Mouse (Mus musculus) lung, postnatal 36 days (tissue): Measurements from ENCODE around the gene Wif1.
A peak's percentile ranks its signal among the peaks of the same experiment; 100 is the strongest.

Experiments used
- DNase-seq: peaks from one replicate; pipeline ENCODE4 v3.0.0; 2022; ENCODE audit warnings: mixed read lengths

The Wif1 gene

GRCm38 (mm10) chr10:121033826-121034568 is at the start of gene Wif1:
TSS of gene Wif1 (plus strand) at chr10:121033960.
- peak; percentile 77 for DNase-seq

GRCm38 (mm10) chr10:121002135-121002534 is 31.6 kb upstream of the Wif1 start:
- no peak for DNase-seq

- DNase-seq = no peak
These were observed 22.3 kb upstream of the Wif1 start for GRCm38 (mm10) chr10:121011496-121011895.

GRCm38 (mm10) chr10:121016291-121016690 is 17.5 kb upstream of the Wif1 start:
- no peak for DNase-seq

GRCm38 (mm10) chr10:121016711-121017503 is 16.9 kb upstream of the Wif1 start:
- DNase-seq = no peak

DNA sequence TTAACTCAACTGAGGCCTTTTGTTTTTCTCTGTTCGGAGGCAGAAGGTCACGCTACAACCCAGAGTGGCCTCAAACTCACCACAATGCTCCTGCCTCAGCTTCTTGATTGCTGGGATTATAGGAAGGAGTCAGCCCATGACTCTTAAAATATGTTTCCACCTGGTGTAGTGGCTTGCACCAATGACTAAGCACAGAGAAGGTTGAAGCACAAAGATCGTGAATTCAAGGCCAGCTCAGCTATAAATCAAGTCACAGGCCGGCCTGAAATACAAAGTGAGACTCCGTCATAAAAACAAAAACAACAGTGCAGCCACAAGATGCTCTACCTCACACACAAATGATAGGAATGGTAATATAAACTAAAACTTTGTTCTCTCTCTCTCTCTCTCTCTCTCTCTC is 10.8 kb upstream of the Wif1 start:
- DNase-seq = no peak

- peak; percentile 73 for DNase-seq
These were observed 2.0 kb upstream of the Wif1 start for GRCm38 (mm10) chr10:121031802-121032201.

- DNase-seq = peak; percentile 92
These were observed 500 bp upstream of the Wif1 start for GRCm38 (mm10) chr10:121033128-121033791.

DNA sequence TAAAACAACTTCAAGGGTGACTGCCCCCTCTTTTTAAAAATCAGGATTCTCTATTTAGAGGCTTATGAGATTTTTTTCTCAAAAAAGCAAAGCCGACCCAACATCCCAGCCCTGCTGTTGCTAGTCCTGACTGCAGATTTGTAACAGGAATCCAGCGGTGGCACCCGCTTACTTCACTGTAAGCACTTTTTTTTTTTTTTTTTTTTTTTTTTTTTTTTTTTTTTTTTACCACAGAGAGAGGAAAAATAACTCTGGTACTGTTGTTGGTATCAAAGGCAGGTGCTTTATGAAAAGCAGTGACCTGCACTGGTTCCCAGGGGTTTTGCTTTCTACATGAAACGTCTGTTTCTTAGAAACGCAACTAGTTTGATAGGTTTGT is 798 bp downstream of the Wif1 start:
- no peak for DNase-seq

- no peak for DNase-seq
These were observed 5.0 kb downstream of the Wif1 start for GRCm38 (mm10) chr10:121038556-121039284.

DNA sequence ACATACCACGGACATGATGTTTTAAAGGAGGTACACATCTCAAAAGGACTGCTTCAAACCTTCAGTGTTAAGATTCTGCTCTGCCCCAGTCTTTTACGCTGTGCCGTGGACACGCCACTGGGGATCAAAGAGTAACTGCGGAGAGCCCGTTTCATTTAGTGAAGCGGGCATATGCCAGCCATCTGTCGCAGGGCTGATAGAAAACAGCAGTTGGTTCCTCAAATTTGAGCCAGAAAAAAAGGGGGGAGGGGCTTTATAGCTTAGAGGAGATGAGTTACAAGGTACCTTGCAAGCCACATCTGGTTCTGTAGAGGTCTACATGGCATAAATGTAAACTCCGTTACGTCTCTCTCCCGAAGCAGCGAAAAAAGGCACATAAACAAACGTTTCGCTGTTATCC is 7.2 kb downstream of the Wif1 start:
- no peak for DNase-seq

- DNase-seq = no peak
These were observed 13.7 kb downstream of the Wif1 start for GRCm38 (mm10) chr10:121047440-121047839.

GRCm38 (mm10) chr10:121052076-121052475 is 18.3 kb downstream of the Wif1 start:
- no peak for DNase-seq

- DNase-seq = peak; percentile 82
These were observed 21.9 kb downstream of the Wif1 start for GRCm38 (mm10) chr10:121055452-121056188.

- DNase-seq = no peak
These were observed 23.1 kb downstream of the Wif1 start for GRCm38 (mm10) chr10:121056823-121057222.

GRCm38 (mm10) chr10:121059043-121060003 is 25.6 kb downstream of the Wif1 start:
- DNase-seq = no peak

- DNase-seq = no peak
These were observed 27.6 kb downstream of the Wif1 start for GRCm38 (mm10) chr10:121061336-121061835.

DNA sequence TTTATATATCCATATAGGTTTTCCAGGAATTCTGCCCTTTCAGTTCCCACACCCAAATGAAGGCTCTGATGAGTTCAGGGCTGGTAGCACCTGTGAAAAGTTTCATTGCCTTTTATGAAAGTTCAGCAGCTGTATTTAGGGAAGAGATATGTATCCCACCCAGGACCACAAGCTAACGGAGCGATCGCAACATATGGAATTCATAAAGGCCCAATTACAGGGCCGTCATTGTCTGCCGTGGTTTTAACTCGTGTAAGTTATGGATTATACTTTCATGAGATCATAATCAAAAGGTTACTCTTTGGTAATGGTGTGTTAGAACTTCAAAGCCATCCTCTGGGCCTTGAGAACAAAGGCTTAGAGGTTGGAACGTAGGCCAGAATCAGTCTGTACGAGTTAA is 28.9 kb downstream of the Wif1 start:
- DNase-seq = no peak

DNA sequence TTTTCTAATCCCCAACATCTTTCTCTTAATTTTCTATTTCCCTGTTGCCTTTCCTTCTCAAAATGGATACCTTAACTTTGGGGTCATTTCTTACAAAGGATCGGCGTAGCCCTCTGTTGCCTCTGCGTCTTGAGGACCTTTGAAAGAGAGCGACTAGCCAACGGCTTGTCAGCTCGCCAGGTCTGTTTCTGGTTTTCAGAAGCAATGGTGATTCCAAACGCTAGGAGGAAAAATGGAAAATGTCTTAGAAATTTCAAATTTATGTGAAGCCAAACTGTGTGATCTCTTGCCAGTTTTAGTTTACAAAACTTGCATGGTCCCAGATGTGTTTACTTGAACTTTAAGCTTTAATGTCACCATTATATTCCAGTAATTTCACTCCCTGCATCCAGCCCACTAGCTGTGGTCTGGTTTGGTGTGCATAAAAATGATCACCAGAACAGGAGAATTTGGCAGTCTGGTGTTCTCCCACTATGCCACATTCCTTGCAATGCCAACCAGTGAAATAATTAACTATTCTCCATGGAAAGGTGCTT is 33.7 kb downstream of the Wif1 start:
- DNase-seq = no peak

GRCm38 (mm10) chr10:121068003-121068402 is 34.2 kb downstream of the Wif1 start:
- no peak for DNase-seq

- DNase-seq = no peak
These were observed 37.0 kb downstream of the Wif1 start for GRCm38 (mm10) chr10:121070742-121071141.
